Mouse (Mus musculus) CD4-positive, CD25-positive, alpha-beta regulatory T cell, adult 4 months (primary cell): Measurements from ENCODE around the gene Lamb2. TPM values are rescaled to one million over a fixed set of nuclear protein-coding genes. Genes with fewer than 3 reads are reported as not detected.

Experiments
- ATAC-seq: one replicate; pipeline ENCODE4 v1.8.0; 2017
- polyA plus RNA-seq, 2 experiments: library from polyadenylated mRNA; unstranded; fragments of 100-300 nt; shearing (Covaris generic); gene quantifications; one replicate each; pipeline ENCODE4 v1.2.1; 2017

The Lamb2 gene
- polyA plus RNA-seq, 2 experiments from 2014 or later: 0.10 to 0.13 TPM

- ATAC-seq: no peak
Measured at GRCm38 (mm10) chr9:108461675-108462074, 17.9 kb upstream of the Lamb2 start.

- no peak for ATAC-seq
Measured at GRCm38 (mm10) chr9:108462192-108462591, 17.3 kb upstream of the Lamb2 start.

GRCm38 (mm10) chr9:108463713-108464112 is 15.8 kb upstream of the Lamb2 start:
- ATAC-seq: no peak

- ATAC-seq: no peak
Measured at GRCm38 (mm10) chr9:108466219-108466618, 13.3 kb upstream of the Lamb2 start.

GRCm38 (mm10) chr9:108469430-108469829 is 10.1 kb upstream of the Lamb2 start:
- ATAC-seq: no peak

- ATAC-seq: no peak
Measured at GRCm38 (mm10) chr9:108469845-108470244, 9.7 kb upstream of the Lamb2 start.

- ATAC-seq: no peak
Measured at GRCm38 (mm10) chr9:108474528-108474927, 5.0 kb upstream of the Lamb2 start.

- ATAC-seq: no peak
Measured at GRCm38 (mm10) chr9:108478638-108479156, 839 bp upstream of the Lamb2 start.

- ATAC-seq: no peak
Measured at GRCm38 (mm10) chr9:108479241-108479640, 295 bp upstream of the Lamb2 start.

- ATAC-seq: no peak
Measured at GRCm38 (mm10) chr9:108480813-108481519, 1.4 kb downstream of the Lamb2 start.

- no peak for ATAC-seq
Measured at GRCm38 (mm10) chr9:108481520-108482210, 2.1 kb downstream of the Lamb2 start.

- no peak for ATAC-seq
Measured at GRCm38 (mm10) chr9:108483051-108483790, 3.7 kb downstream of the Lamb2 start.

GRCm38 (mm10) chr9:108484021-108484420 is 4.5 kb downstream of the Lamb2 start:
- no peak for ATAC-seq

- ATAC-seq: no peak
Measured at GRCm38 (mm10) chr9:108485301-108485875, 5.9 kb downstream of the Lamb2 start.

- no peak for ATAC-seq
Measured at GRCm38 (mm10) chr9:108486973-108487530, 7.5 kb downstream of the Lamb2 start.

- ATAC-seq: no peak
Measured at GRCm38 (mm10) chr9:108488403-108488802, 8.9 kb downstream of the Lamb2 start.

GRCm38 (mm10) chr9:108489215-108489614 is 9.7 kb downstream of the Lamb2 start:
- no peak for ATAC-seq

- ATAC-seq: peak; percentile 18
Measured at GRCm38 (mm10) chr9:108489702-108490558, 10.4 kb downstream of the Lamb2 start.

- ATAC-seq: peak; percentile 92
Measured at GRCm38 (mm10) chr9:108490559-108491285, 11.2 kb downstream of the Lamb2 start, which contains the start of gene Usp19. Usp19 (plus strand) TSS chr9:108490602.

GRCm38 (mm10) chr9:108491286-108491580 is 11.7 kb downstream of the Lamb2 start:
- no peak for ATAC-seq
